Mouse (Mus musculus): ENCODE measurements around the gene Tob2.

The Tob2 gene

DNA sequence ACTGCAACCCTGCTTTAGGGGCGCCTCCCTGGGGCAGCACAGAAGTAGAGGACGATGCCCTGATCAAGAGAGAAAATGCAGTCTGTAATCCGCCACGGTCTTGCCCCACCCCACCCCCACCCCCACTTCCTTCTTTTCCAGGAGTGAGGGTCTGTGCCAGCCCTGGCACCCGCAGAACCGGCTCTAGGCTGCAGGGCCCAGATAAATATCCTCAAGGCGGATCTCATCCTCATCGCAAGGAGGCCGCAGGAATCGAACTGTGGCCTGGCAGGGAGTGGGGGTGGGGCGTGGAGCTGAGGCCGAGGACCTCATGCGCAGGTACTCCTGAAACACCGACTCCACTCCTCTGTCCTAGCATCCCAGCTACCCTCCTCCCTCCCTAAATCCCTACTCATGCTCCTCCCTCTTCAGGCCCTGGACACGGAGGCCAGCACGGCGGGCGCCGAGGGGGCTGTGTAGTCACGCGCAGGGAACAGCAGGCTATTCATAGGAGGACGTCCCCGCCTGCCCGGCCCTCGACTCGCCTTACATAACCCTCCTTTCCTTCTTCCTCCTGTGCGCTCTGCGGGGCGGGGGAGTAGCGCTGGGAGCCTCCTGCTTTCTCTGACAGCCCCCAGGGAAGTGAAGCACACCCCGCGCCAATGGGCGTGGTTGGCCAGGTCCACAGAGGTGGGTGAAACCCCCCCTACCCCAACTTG, 22.3 kb downstream of the Tob2 start:
- no peak for DNase-seq

DNA sequence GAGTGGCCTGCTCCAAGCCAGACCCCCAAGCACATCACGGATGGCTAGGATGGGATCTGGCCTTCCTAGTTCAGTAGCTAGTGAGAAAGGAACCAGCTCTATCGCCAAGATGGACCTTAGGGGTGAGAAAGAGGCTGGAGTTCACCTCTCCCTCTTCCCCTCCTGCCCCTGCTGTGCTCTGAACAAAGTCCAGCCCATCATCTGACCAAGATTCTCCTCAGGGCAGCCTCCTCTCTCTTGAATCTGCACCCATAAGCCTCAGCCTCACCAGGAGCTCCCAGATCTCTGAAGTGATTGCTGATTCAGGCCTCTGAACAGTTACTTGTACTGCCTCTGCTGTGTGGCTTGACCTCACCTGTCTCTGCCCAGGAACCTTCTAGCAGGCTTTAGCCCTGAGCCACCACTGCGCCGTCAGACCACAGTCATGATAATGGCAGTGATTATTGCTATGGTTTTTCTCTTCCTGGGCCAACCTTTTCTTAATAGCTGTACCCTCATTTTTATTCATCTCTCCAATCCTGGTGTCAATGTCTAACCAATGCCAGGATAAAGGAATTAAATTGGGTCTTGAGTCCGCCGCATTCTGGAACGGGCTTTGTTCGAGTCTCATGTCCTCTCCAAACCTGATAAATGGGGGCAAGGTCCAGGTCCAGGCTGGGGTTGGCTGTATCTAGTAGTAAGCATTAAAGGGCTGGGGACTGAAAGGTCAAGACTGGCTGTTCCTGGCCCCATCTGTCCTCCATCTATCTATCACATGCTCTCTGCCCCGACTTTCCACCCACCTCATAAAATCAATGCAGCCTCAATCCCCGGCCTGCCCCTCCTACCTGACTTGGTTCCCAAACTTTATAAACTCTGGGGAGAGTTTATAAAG, 23.4 kb downstream of the Tob2 start:
- no peak for DNase-seq

DNA sequence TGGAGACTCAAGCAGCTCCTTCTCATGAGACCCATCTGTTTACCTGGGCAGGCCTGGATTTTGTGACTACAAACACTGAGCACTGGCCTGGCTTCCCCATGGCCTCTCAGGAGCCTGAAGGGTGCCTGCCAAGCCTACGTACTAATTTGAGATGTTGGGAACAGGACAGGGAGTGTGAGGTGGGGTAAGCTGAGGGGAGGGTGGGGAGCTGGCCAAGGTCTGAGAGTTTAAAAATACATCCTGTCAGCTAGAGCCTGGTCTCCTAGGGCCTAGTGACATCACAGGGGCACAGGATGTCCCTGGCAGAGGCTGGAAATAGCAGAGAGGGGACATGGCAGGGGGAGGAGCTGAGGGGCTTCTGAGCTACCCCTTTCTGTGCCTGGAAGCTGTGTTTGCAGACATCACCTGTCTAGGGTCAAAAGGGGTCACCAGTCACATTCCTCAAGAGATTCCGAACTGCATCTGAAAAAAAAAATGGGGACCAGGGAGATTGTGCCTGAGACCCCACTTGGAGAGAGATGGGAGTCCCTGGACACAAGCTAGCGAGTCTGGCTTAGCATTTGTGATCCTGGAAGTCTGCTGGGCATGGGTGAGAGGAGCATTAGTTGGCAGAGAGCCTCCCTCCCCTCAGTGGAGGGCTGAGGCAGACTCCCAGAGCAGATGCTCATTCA, 24.3 kb downstream of the Tob2 start:
- no peak for DNase-seq

DNA sequence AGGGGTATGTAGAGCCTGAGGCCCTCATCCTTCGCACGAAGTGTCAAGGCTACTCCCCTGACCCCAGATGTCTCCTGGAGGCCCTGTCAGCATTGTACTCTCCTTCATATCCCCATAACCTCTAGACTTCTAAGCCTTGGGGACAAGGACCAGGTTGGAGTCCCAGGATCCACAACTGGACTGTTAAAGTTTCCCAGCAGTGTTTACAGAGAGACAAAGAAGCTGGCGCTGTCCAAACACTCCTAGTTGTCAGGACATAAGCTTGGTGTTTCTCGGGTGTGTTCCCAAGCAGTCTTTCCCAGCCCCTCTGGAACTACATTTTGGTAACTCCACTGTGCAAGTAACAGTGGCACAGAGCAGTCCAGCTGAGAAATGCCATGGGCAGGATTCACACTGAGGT, 25.1 kb downstream of the Tob2 start:
- no peak for DNase-seq

DNA sequence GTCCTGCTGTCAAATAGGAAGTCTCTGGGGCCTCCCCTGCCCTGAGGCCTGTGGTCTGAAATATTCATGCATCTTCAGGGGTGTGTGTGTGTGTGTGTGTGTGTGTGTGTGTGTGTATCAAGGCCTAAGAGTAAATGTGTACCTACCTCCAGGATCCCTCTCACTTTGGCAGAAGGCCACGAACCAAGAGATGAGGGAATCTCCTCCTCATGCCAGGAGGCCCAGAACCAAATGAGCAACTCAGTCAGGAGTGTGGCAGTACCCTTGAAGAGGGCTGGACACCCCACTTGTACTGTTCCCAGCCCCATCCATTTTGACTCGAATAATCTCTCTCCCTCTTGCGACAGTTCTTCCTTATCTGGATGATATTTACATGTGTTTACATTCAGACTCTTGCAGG, 26.4 kb downstream of the Tob2 start:
- DNase-seq: no peak

DNA sequence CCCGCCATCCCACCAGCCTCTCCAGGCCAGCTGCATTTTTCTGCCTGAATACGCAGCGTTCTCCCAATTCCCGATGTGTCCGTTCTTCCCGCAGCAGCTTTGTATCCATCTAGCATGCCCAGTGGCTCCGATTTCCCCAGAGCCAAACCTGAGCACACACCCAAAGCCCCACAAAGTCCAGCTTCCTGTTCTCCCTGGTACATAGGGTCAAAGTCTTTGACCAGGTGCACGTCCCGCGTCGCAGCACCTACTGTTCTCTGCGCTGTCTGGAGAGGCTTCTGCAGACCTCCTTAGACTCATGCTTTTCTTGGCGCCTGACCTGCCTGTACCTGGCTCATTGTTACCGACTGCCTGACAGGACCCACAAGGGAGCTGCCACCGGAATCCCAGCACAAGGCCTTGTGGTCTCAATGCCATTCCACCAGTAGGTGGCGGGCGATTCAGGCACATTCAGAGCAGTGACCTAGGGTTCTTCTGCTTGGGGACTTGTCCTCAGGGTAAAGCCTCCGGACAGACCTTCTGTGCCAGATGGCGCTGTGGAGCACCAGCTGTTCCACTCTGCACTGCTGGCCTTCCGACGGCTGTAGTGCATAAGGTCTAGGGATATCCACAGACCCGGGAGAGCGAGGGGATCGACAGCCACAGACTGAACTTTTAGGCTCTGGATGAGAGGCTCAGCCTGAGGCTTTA, 27.3 kb downstream of the Tob2 start:
- peak; percentile 96 for DNase-seq

DNA sequence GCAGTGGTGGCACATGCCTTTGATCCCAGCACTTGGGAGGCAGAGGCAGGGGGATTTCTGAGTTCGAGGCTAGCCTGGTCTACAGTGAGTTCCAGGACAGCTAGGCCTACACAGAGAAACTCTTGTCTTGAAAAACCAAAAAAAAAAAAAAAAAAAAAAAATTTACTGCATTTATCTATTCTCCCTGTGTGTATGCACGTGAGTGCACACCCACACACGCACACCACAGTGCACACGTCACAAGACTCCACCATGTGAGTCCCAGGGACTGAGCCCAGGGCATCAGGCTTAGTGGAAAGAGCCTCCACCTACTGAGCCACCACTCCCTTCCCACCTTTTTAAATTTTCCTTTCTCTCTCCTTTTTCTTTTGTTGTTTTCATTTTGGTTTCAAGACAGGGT, 28.1 kb downstream of the Tob2 start:
- no peak for DNase-seq

DNA sequence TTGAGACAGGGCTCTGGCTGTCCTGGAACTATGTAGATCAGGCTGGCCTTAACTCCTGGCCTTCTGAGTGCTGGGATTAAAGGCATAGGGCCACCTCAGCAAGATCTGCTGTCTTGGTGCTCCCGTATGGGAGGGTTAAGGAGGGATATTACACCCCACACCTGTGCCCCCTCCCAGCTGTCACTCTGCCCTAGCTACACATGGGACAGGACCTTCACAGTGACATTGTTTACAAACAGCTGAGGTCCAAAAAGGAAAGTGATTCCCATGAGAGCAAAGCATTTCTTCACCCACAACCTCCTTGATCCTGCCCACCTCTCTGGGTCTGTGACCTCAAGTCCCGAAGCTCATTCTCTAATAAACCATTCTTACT, 29.4 kb downstream of the Tob2 start:
- DNase-seq: no peak

DNA sequence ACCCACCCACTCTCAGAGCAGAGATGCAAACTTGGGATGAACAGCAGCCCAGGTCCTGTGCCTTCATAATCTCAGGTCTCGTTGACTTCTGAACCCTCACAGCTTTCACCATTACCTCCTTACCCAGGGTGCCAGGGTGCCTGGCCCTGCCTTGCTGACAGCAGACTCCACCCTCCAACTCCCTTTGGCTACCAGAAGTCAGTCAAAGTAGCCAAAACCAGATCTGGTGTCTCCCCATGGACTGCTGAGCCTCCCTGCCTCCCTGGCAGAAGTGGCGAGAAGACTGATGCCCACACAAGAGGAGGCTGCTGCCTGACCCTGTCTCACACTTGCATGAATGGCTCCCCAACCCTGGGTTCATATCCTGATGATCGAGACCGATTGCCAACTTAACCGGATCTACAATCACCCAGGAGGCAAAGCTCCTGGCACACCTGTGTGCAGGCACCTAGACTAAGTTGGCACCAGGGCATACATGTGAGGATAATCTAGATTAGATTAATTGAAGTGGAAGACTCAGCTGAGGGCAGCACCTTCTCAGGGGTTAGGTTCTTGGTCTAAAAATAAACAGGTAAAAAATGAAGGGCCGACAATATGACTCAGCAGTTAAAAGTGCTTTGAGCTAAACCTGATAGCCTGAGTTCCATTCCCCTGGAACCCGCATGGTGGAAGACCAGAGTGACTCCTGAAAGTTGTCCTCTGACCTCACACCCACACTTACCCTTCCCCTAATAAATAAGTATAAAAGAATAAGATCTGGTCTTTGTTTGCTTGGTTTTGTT, 30.0 kb downstream of the Tob2 start:
- no peak for DNase-seq

DNA sequence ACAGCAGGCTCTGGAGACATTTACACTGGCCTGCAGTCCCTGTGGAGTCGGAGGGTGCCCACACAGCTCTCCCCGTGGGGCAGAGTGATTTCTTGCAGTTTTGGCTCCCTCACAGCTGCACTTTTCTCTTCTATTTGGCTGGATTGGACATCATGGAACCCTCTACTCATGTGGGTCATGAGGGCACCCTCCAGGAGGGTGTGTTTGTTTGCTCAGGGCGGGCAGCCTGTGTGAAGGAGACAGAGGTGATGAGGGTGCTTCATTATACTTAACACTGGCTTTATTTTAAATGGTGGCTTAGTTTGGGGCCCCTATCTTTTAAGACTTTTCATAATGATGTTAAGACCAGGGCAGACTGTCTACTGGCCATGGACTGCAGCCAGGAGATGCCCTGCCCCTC, 33.8 kb downstream of the Tob2 start:
- no peak for DNase-seq

DNA sequence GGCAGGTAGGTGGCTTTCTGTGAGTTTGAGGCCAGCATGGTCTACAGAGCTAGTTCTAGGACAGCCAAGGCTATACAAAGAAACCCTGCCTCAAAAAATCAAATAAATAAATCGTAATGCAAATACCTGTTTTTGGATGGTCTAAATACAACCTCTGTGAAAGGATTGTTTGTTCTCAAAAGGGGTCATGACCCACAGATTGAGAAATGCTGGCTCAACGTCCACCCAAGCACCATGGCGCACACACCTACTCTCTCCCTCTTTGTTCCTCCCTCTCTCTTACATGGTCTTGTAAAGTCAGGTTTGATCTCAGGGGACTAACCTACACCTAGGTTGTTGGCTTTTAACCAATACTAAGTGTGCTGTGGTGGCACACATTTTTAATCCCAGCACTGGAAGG, 36.0 kb downstream of the Tob2 start:
- DNase-seq: no peak

DNA sequence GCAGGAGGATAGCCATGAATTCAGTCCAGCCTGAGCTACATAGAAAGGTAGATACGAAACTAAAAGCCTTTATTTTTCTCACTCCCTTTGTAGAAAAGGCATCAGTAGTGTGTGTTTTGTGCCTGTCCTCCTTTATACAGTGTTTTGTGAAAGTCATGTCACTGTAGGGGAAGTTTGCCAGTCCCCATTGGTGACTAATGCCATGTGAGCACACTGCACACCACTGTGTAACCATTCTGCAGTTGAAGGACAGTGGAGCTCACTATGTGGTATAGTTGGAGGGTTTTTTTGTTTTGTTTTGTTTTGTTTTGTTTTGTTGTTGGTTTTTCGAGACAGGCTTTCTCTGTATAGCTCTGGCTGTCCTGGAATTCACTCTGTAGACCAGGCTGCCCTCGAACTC, 40.2 kb downstream of the Tob2 start:
- no peak for DNase-seq

DNA sequence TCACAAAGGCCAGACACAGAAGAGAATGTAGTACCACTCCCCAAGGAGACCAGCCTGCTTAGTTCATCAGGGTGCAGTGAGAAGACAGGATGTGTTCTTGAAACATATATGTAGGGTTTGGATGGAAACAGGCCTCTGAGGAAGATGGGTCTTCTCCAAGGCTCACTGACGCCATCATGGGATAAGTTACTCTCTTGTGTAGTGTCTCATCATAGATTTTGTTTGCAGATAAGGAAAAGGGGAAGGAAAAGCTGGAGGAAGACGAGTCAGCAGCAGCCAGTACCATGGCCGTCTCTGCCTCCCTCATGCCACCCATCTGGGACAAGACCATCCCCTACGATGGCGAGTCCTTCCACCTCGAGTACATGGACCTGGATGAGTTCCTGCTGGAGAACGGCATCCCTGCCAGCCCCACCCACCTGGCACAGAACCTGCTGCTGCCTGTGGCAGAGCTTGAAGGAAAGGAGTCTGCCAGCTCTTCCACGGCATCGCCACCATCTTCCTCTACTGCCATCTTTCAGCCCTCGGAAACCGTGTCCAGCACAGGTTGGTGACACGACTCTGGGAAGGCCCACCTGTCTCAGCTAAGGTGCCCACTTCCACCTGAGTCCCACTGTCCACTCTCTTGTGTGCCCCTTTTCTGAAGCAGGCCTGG, 43.8 kb downstream of the Tob2 start:
- peak; percentile 7 for DNase-seq

DNA sequence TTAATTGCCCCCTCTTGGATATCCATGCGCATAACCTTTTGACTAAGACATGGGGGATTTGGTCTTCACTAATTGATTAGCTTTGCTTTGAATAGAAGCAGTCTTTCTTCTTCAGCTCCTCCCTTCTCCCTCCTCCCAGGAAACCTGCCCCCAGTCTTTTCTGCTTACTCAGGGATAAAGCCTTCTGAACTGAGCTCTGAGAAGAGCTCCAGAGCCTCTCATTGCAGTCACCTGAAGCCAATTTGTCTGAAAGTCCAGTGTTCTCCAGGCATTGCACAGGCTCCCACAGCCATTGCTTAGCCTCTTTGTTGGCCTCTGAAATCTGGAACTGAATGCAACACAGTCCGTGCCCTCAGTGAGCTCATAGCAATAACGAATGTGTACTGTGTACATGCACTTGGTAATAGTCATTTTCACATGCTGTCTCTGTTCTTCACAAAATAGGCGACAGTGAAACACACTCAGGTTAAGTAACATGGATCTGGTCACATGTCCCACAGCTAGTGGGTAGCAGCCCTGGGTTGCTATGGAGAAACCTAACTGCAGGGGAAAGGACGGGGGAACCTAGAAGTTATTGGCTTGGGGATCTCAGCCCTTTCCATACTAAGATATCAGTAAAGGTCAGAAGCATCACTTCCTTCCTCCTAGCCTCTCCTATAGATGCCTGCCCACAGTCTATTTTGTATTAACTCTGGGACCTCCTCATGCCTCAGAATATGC, 44.5 kb downstream of the Tob2 start:
- DNase-seq: no peak

DNA sequence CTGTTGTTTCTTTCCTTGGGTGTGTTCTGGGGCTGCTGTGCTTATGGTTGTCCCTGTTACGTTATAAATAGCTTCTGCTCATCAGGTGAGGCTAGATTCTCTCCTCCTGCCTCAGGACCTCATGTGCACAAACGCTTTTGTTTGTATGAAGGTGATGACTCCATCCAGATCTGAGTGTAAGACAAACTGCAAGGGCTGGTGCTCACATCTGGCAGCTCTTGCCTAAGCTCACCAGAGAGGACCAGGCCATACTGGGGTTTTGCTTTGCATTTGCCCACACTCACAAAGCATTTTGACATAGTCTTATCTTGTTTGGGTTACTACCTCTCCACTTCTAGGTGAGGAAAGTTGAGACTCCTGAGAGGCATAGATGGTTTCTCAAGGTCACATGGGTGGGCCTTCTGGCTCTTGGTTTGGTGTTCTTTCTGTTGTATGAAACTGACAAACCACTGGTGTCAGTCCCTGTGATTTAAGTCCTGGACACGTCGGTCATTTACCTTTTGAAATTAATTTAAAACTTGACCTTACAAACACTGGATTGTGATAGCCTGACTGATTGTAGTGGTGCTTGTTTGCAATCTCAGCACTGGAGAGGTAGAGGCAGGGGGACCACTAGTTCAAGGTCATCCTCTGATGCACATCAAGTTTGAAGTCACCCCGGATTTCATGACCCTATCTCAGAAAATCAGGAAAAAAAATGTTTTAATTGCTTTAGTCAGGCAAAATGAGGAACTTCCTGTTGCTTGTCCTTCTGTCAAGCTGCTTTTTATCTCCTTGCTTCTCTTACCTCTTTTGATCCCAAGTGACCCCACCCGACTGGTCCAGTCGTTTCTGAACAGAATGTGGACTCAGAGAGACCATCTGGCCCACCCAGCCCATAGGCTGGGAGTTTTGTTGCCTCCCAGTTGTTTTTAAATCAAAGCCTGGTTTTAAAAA, 45.6 kb downstream of the Tob2 start:
- no peak for DNase-seq

DNA sequence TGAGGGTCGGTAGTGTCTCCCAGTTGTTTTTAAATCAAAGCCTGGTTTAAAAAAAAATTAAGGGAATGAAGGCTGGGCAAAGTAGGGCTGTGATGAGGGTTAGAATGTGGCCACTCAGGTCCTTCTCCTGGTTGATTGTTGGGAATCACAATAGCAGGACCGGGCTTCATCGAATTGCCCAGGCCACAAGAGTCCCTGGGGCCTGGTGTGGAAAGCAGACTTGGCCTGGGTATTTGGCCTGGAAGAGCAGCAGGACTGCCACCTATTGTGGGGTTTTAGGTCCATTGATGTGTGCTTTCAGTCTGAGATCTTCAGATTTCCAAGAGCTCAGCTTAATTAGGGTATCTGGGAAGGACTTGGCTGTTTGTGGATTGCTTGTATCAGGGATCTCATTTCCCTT, 46.3 kb downstream of the Tob2 start:
- no peak for DNase-seq

DNA sequence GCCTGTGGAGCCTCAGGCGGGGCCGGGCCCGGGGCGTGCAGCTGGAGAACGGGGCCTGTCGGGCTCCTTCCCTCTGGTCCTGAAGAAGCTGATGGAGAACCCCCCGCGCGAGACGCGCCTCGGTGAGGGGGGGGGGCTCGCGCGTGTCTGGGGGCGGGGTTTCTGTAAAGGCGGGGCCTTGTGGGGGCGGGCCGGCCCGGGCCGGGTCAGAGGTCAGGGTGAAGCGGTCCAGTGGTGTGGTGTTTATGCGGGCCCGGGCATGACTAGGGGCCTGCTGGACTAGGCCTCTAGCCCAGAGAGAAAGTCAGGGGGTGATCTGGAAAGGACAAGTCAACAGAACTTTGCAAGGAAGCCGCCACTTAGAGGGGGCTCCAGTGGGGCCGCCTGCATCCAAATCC, 47.0 kb downstream of the Tob2 start:
- DNase-seq: no peak

DNA sequence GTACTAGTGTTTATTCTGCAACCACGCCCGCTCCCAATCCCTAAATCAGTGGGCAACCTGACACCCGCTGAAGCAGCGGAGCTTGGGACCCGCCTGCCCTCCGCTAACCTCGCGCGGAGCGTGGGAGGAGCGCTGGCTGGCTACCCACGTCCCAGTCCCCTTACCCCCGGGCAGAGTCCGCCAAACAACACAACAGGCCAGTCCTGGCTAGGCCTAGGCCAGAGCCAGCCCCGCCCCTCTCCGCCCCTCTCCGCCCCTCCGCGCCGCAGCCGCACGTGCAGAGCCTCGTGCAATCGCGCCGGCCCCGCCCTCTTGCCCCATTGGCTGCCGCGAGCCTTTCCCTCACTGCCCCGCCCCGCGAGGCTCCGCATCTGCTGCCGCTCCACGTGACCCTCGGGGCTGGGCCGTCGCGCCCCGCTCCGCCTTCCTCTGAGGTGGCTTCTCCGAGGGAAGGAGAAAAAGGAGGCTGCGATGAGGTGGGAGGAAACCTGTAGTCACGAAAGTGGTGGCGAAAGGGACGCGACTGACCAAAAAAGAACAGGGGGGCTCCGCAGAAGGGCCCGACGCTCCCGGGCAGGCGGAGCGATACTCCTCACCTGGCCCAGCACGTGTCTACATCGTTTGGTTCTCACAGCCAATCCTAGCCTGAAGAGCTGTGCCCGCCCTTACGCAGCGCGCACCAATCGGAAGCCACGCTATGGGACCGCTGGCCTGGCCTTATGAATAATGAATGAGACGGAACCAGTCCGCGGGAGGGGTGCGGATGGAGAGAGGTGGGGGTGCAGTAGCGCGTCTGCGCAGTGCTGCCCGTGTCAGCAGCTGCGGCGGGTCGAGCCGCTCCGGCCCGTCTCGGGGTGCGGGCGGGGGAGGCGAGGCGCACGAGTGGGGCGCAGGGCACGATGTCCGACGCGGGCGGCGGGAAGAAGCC, 47.7 kb downstream of the Tob2 start:
- DNase-seq: peak; percentile 99

DNA sequence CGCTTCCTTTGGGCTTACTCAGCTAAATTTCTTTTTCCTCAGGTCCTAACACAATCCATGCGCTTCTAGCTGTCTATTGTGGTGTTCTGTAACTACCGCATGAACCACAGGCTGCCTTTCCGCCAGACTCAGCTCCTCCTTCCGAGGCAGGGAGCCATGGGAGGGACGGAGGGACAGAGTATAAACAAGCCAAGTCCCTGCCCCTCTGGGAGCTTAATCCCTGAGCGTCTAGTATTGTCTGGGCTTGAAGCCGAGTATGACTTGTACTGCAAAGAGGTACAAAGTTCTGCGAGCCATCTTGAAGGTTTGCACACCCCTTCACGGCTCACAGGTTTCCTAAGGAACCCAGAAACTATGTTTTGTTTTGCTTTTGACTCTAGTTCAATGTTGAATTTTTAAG, 48.4 kb downstream of the Tob2 start:
- DNase-seq: peak; percentile 48

All from thymus, postnatal 4 days (tissue).